Mouse (Mus musculus) brown adipose tissue, adult 24 weeks (tissue): ENCODE measurements at regions not wholly inside any gene's neighbourhood (a gene's known extent, or its start where the extent isn't known, plus 50 kb on each side); places are given as distances from the start of the nearest gene placed in this dataset.

Experiments
- H3K27ac ChIP-seq: fragments of 200-500 bp; replicated peaks from 2 replicates; pipeline ENCODE4 v1.5.1; 2012; ENCODE audit warnings: low read depth, mild to moderate bottlenecking, low read length
- H3K4me1 ChIP-seq: fragments of 200-500 bp; 2 replicates; pipeline ENCODE4 v1.6.1; 2012; ENCODE audit warnings: low read length, mixed read lengths; ENCODE audit not compliant: control insufficient read depth, insufficient read depth, insufficient read length
- H3K4me3 ChIP-seq: fragments of 200-500 bp; 2 replicates; pipeline ENCODE4 v1.5.1; 2012; ENCODE audit warnings: low read depth, mild to moderate bottlenecking, low read length, moderate library complexity; ENCODE audit not compliant: insufficient read depth

GRCm38 (mm10) chr10:67633063-67633462 is 84.3 kb upstream of the Ado start:
- Histone ChIP-seq H3K27ac (no peak overlapping the region), H3K4me1 (0 out of 2 replicates have a peak, but pooled peaks cover 3% of the 10 kb centered on the region), H3K4me3 (no peak overlapping the region)

- H3K4me3 ChIP-seq, result no peak overlapping the region
- H3K4me1 ChIP-seq, result no peaks in the 10 kb centered on the region
- no peak overlapping the region for H3K27ac ChIP-seq
Observed at GRCm38 (mm10) chr10:67623338-67623737, 74.6 kb upstream of the Ado start.

- H3K4me1 ChIP-seq, result no peaks in the 10 kb centered on the region
- no peak overlapping the region for H3K4me3 ChIP-seq
- no peak overlapping the region for H3K27ac ChIP-seq
Observed at GRCm38 (mm10) chr10:67620018-67620417, 71.3 kb upstream of the Ado start.

- Histone ChIP-seq H3K4me1 (no peaks in the 10 kb centered on the region), H3K27ac (no peak overlapping the region), H3K4me3 (no peak overlapping the region)
Observed at GRCm38 (mm10) chr10:67618112-67618511, 69.4 kb upstream of the Ado start.

- no peak overlapping the region for H3K4me3 ChIP-seq
- H3K4me1 ChIP-seq, result no peaks in the 10 kb centered on the region
- no peak overlapping the region for H3K27ac ChIP-seq
Observed at GRCm38 (mm10) chr10:67615016-67615415, 66.3 kb upstream of the Ado start.

- Histone ChIP-seq H3K27ac (no peak overlapping the region), H3K4me3 (no peak overlapping the region), H3K4me1 (no peaks in the 10 kb centered on the region)
Observed at GRCm38 (mm10) chr10:67610689-67611088, 61.9 kb upstream of the Ado start.

GRCm38 (mm10) chr10:67608033-67608432 is 59.3 kb upstream of the Ado start:
- H3K4me3 ChIP-seq, result no peak overlapping the region
- H3K27ac ChIP-seq, result no peak overlapping the region
- H3K4me1 ChIP-seq, result no peaks in the 10 kb centered on the region

GRCm38 (mm10) chr10:67607297-67608032 is 58.7 kb upstream of the Ado start:
- H3K4me1 ChIP-seq, result no peaks in the 10 kb centered on the region
- H3K4me3 ChIP-seq, result no peak overlapping the region
- H3K27ac ChIP-seq, result no peak overlapping the region

GRCm38 (mm10) chr10:67606739-67607138 is 58.0 kb upstream of the Ado start:
- Histone ChIP-seq H3K27ac (no peak overlapping the region), H3K4me3 (no peak overlapping the region), H3K4me1 (no peaks in the 10 kb centered on the region)

GRCm38 (mm10) chr10:67599390-67599789 is 50.6 kb upstream of the Ado start:
- Histone ChIP-seq H3K4me1 (no peaks in the 10 kb centered on the region), H3K27ac (no peak overlapping the region), H3K4me3 (no peak overlapping the region)

- Histone ChIP-seq H3K27ac (peak overlapping the region; percentile 66), H3K4me3 (no peak overlapping the region), H3K4me1 (no peaks in the 10 kb centered on the region)
Observed at GRCm38 (mm10) chr10:67598590-67599047, 49.9 kb upstream of the Ado start.
